Mouse (Mus musculus) lung, postnatal 0 days (tissue): ENCODE data around the gene L3mbtl1.

Source experiments
- CTCF ChIP-seq: IDR thresholded peaks from 2 replicates; pipeline ENCODE4 v1.5.1; 2016; ENCODE audit warnings: antibody characterized with exemption, mild to moderate bottlenecking
- EP300 ChIP-seq: IDR thresholded peaks from 2 replicates; pipeline ENCODE4 v1.6.1; 2016; ENCODE audit warnings: antibody characterized with exemption, mild to moderate bottlenecking, control low read depth

DNA sequence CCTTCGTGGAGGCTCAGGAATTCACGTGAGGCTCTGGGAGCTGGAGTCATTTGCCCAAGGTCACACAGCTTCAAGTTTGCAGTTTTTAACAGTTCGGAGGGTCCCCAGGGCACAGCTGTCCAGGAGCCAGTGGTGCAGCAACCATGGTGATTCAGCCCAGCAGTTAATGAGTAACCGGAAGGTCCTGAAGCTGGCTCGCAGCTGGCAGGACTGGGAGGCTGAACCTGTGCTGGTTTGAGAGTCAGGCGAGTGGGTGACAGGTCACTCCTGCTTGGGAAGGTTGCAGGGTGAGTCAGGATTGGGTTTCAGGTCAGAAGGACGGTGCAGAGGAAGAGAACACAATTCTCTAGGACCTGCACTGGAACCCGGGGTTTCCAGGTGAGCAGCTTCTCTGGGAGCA lies 43.9 kb downstream of the L3mbtl1 start, which contains the start of gene Sgk2:
- TF ChIP-seq CTCF (no peak), EP300 (no peak)
